Mouse (Mus musculus): Measurements from ENCODE around the gene Rbl1. TPM values are rescaled to one million over a fixed set of nuclear protein-coding genes. Genes with fewer than 3 reads are reported as not detected.
A peak's percentile ranks its signal among the peaks of the same experiment; 100 is the strongest.

Gene Rbl1
- polyA plus RNA-seq, 1 experiment from 2014 or later: 30.5 TPM

DNA sequence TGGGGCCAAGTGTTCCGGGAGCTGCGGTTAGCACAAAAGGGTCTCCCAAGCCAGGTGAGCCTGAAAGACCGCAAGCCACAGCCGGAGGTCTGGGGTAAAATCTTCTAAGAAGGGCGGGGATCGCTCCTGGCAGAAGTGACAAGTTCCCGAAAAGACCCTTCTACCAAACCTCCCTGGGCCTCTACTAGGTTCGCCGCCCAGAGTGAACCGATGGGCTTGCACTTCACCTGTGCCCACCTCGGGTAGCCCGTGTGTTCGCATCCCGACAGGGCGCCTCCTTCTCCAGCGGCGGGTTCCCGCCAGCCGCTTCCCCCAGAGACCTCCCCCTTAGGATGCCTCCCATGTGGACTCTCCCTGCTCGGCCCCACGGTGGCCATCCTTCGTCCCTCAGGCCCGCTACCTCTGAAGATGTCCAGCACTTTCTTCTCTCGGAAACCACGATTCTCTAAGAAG, 69.8 kb downstream of the Rbl1 start:
- Histone ChIP-seq H3K4me2 (replicated peaks; ENCODE audit: low read depth, low read length) (peak overlapping the region; percentile 71), H3K4me1 (ENCODE audit: control insufficient read depth, insufficient read depth, low read length) (no peaks in the 10 kb centered on the region), H3K4me3 (ENCODE audit: low read depth, low read length) (peak overlapping the region; percentile 69), H3K27me3 (ENCODE audit: control insufficient read depth, insufficient read depth, low read length) (no peaks in the 10 kb centered on the region), H3K36me3 (ENCODE audit: control insufficient read depth, insufficient read depth, low read length) (no peaks in the 10 kb centered on the region), H3K27ac (ENCODE audit: low read length) (peak overlapping the region; percentile 59; the same call in 1 of the 2 replicates), H3K9ac (replicated peaks; ENCODE audit: low read depth, low read length) (peak overlapping the region; percentile 43), H3K9me3 (ENCODE audit: control insufficient read depth, low read depth, low read length) (no peaks in the 10 kb centered on the region)
- WGBS: under 1% methylated on average over 25 of the region's 25 CpGs
- peak; percentile 46; the same call in 1 of the 2 replicates for ATAC-seq (ENCODE audit: insufficient number of reproducible peaks, insufficient read depth, low FRiP score, low read depth)

DNA sequence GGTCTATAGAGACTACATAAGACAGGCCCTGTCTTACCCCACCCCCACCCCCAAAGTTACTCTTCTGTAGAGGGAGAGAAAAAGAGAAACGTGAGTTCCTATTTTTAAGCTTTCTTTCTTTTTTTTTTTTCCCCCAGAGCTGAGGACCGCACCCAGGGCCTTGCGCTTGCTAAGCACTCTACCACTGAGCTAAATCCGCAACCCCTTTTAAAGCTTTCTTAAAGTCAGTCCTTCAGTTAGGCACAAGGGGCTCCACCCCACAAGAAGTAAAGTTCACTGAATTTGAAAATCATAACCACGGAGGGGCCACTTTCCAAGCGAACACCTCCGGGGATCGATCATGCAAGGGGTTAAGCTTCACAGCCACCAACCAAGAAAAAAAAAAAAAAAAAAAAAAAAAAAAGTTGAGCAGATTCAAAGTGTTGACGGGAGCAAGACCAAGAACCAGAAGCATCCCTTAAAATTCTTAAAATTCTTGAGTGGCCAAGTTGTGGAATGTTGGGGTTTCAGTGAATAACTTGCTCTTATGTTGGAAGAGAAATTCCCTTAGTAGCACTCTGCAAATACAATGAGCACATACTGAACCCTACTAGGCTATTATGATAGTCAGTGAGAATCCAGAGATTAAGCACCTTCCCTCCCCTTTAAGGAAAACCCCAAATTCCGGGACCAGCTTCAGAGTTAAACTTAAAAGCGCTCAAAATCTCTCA, 70.4 kb downstream of the Rbl1 start:
- Histone ChIP-seq H3K4me2 (replicated peaks; ENCODE audit: low read depth, low read length) (peak overlapping the region; percentile 71), H3K27me3 (ENCODE audit: control insufficient read depth, insufficient read depth, low read length) (no peaks in the 10 kb centered on the region), H3K4me1 (ENCODE audit: control insufficient read depth, insufficient read depth, low read length) (no peaks in the 10 kb centered on the region), H3K36me3 (ENCODE audit: control insufficient read depth, insufficient read depth, low read length) (no peaks in the 10 kb centered on the region), H3K27ac (ENCODE audit: low read length) (peak overlapping the region; percentile 59; the same call in 1 of the 2 replicates), H3K9me3 (ENCODE audit: control insufficient read depth, low read depth, low read length) (no peaks in the 10 kb centered on the region), H3K4me3 (ENCODE audit: low read depth, low read length) (peak overlapping the region; percentile 69), H3K9ac (replicated peaks; ENCODE audit: low read depth, low read length) (peak overlapping the region; percentile 43; the same call in 1 of the 2 replicates)
- no peak for ATAC-seq (ENCODE audit: insufficient number of reproducible peaks, insufficient read depth, low FRiP score, low read depth)
- WGBS: 19% methylated on average over 11 of the region's 11 CpGs

DNA sequence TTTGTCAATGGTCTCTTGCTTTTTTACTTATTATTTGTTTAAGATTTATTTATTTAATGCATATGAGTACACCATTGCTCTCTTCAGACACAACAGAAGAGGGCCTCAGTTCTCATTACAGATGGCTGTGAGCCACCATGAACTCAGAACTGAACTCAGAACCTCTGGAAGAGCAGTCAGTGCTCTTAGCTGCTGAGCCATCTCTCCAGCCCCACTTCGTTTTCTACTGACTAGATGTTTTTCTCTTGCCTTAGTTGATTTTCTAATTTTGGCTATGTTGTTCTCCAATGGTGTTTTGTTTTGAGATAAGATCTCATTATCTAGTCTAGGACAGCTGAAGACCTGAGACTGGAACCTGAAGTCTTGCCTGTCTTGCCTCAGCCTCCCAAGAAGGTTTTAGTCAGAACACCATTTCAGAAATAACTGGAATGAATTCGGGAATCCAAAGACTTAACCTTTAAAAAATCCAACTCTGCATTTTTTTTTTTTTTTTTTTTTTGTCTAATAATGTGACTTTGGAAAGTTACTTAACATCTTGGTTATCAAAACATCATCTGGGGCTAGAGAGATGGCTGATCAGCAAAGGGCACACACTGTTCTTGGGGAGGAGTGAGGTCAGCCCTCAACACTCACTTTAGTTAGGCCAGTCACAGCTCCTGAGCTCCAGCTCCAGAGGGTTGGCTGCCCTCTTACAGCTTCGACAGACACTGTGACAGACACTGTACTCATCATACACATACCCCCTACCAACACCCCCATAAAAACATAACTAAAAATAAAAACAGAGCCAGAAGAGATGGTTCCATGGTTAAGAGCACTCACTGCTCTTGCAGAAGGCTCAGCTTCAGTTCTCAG, 71.4 kb downstream of the Rbl1 start:
- H3K27me3 ChIP-seq (ENCODE audit: control insufficient read depth, insufficient read depth, low read length): no peaks in the 10 kb centered on the region
- no peaks in the 10 kb centered on the region for H3K9me3 ChIP-seq (ENCODE audit: control insufficient read depth, low read depth, low read length)
- peak overlapping the region; percentile 71; the same call in 1 of the 2 replicates for H3K4me2 ChIP-seq (replicated peaks; ENCODE audit: low read depth, low read length)
- WGBS: 86% methylated on average over 3 of the region's 3 CpGs
- no peak for ATAC-seq (ENCODE audit: insufficient number of reproducible peaks, insufficient read depth, low FRiP score, low read depth)
- no peak overlapping the region for H3K27ac ChIP-seq (ENCODE audit: low read length)
- no peaks in the 10 kb centered on the region for H3K4me1 ChIP-seq (ENCODE audit: control insufficient read depth, insufficient read depth, low read length)
- no peak overlapping the region for H3K4me3 ChIP-seq (ENCODE audit: low read depth, low read length)
- H3K36me3 ChIP-seq (ENCODE audit: control insufficient read depth, insufficient read depth, low read length): no peaks in the 10 kb centered on the region
- no peak overlapping the region for H3K9ac ChIP-seq (replicated peaks; ENCODE audit: low read depth, low read length)

DNA sequence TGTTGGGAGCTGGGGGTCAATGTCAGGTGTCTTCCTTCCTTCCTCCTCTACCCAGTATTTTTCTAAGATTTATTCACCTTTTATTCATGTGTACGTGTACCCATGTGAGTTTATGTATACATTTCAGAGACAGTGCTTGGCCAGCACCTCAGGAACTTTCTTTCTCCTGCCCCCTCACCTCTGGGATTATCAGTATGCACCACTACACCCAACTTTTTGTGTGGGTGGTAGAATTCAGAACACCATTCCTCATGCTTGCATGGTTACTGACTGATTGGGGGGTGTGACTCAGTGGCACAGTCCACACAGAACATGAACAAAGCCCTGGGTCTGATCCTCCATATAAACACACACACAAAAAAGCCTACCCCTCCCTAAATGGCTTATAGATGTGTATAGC, 72.2 kb downstream of the Rbl1 start:
- 71% methylated on average over 1 of the region's 1 CpGs for WGBS
- no peaks in the 10 kb centered on the region for H3K36me3 ChIP-seq (ENCODE audit: control insufficient read depth, insufficient read depth, low read length)
- ATAC-seq (ENCODE audit: insufficient number of reproducible peaks, insufficient read depth, low FRiP score, low read depth): no peak
- no peak overlapping the region for H3K9ac ChIP-seq (replicated peaks; ENCODE audit: low read depth, low read length)
- H3K4me2 ChIP-seq (replicated peaks; ENCODE audit: low read depth, low read length): no peak overlapping the region
- H3K4me1 ChIP-seq (ENCODE audit: control insufficient read depth, insufficient read depth, low read length): no peaks in the 10 kb centered on the region
- no peaks in the 10 kb centered on the region for H3K9me3 ChIP-seq (ENCODE audit: control insufficient read depth, low read depth, low read length)
- no peak overlapping the region for H3K27ac ChIP-seq (ENCODE audit: low read length)
- H3K27me3 ChIP-seq (ENCODE audit: control insufficient read depth, insufficient read depth, low read length): no peaks in the 10 kb centered on the region
- no peak overlapping the region for H3K4me3 ChIP-seq (ENCODE audit: low read depth, low read length)

DNA sequence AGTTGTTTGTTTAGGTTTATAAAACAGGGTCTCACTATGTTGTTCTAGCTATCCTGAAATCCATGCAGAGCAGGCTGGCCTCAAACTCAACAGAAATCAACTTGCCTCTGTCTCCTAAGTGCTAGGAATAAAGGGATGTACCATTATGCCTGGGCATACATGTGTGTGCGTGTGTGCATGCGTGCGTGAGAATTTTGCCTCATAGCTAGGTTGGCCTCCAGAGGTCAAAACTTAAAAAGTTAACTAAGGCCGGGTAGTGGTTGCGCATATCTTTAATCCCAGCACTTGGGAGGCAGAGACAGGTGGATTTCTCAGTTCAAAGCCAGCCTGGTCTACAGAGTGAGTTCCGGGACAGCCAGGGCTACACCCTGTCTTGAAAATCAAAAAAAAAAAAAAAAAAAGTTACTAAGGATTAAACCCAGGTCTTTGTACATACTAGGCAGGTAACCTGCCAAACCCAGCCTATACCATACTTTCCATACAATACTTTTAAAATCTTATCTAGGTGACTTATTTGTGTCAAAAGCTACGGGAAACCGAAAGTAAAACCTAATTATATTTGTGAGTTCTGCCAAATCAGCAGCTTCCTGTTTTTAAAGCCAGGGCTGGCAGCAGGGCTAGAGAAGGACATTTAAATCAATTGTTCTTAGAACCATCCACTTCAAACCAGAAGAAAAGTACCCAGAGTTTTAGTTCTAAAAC, 73.4 kb downstream of the Rbl1 start:
- no peaks in the 10 kb centered on the region for H3K4me1 ChIP-seq (ENCODE audit: control insufficient read depth, insufficient read depth, low read length)
- ATAC-seq (ENCODE audit: insufficient number of reproducible peaks, insufficient read depth, low FRiP score, low read depth): no peak
- H3K27ac ChIP-seq (ENCODE audit: low read length): no peak overlapping the region
- 83% methylated on average over 8 of the region's 8 CpGs for WGBS
- no peak overlapping the region for H3K4me2 ChIP-seq (replicated peaks; ENCODE audit: low read depth, low read length)
- H3K36me3 ChIP-seq (ENCODE audit: control insufficient read depth, insufficient read depth, low read length): no peaks in the 10 kb centered on the region
- H3K4me3 ChIP-seq (ENCODE audit: low read depth, low read length): no peak overlapping the region
- H3K27me3 ChIP-seq (ENCODE audit: control insufficient read depth, insufficient read depth, low read length): no peaks in the 10 kb centered on the region
- H3K9ac ChIP-seq (replicated peaks; ENCODE audit: low read depth, low read length): no peak overlapping the region
- H3K9me3 ChIP-seq (ENCODE audit: control insufficient read depth, low read depth, low read length): no peaks in the 10 kb centered on the region

DNA sequence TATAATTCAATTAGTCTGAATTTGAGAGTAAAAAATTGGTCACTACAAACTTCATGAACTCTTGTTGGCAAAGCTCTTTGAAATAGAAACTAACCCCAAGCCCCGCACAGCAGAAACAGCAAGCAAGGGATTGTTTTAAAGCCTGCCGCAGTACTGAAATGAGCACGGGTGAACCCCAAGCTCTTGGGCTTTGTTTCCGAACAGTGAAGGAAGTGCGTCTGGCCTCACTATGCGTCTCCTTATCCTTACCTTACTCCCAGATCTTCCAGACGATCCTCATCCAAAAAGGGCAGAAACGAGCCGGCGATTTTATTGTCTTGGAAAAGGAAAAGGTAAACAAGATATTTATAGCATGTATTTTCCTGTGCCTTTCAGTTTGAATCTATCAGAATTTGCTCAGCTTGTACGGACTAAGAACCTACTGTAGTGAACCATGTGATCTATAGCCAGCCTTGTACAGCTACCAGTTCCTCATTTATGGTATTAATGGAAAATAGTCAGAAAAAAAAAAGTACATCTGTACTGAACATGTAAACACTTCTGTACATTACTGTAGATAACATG, 74.7 kb downstream of the Rbl1 start:
- no peak for ATAC-seq (ENCODE audit: insufficient number of reproducible peaks, insufficient read depth, low FRiP score, low read depth)
- no peak overlapping the region for H3K27ac ChIP-seq (ENCODE audit: low read length)
- no peaks in the 10 kb centered on the region for H3K4me1 ChIP-seq (ENCODE audit: control insufficient read depth, insufficient read depth, low read length)
- peaks cover 4% of the 10 kb centered on the region; the same call in 1 of the 2 replicates for H3K36me3 ChIP-seq (ENCODE audit: control insufficient read depth, insufficient read depth, low read length)
- WGBS: 76% methylated on average over 11 of the region's 11 CpGs
- no peak overlapping the region for H3K9ac ChIP-seq (replicated peaks; ENCODE audit: low read depth, low read length)
- H3K9me3 ChIP-seq (ENCODE audit: control insufficient read depth, low read depth, low read length): no peaks in the 10 kb centered on the region
- no peaks in the 10 kb centered on the region for H3K27me3 ChIP-seq (ENCODE audit: control insufficient read depth, insufficient read depth, low read length)
- H3K4me2 ChIP-seq (replicated peaks; ENCODE audit: low read depth, low read length): no peak overlapping the region
- H3K4me3 ChIP-seq (ENCODE audit: low read depth, low read length): no peak overlapping the region

DNA sequence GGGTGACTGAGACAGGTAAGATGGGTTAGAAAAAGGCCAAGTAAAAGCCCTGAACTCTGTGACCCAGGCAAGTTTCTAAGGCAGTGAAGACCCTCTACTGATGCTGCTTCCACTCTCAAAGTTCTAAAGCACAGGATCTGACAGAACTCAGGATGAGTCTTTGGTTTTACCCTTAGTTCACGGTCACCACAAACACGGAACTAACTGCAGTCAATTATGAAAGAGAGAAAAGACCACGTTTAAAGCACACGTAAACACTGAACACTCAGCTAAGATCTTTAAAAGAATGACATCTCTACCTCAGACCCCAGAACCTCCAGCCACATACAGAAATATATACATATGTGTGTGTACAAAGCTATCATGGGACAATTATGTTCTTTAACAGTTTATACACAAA, 75.2 kb downstream of the Rbl1 start:
- no peak overlapping the region for H3K4me3 ChIP-seq (ENCODE audit: low read depth, low read length)
- no peak overlapping the region for H3K27ac ChIP-seq (ENCODE audit: low read length)
- H3K9me3 ChIP-seq (ENCODE audit: control insufficient read depth, low read depth, low read length): no peaks in the 10 kb centered on the region
- no peak for ATAC-seq (ENCODE audit: insufficient number of reproducible peaks, insufficient read depth, low FRiP score, low read depth)
- no peak overlapping the region for H3K4me2 ChIP-seq (replicated peaks; ENCODE audit: low read depth, low read length)
- H3K4me1 ChIP-seq (ENCODE audit: control insufficient read depth, insufficient read depth, low read length): no peaks in the 10 kb centered on the region
- peaks cover 4% of the 10 kb centered on the region; the same call in 1 of the 2 replicates for H3K36me3 ChIP-seq (ENCODE audit: control insufficient read depth, insufficient read depth, low read length)
- H3K9ac ChIP-seq (replicated peaks; ENCODE audit: low read depth, low read length): no peak overlapping the region
- H3K27me3 ChIP-seq (ENCODE audit: control insufficient read depth, insufficient read depth, low read length): no peaks in the 10 kb centered on the region
- 71% methylated on average over 4 of the region's 4 CpGs for WGBS

DNA sequence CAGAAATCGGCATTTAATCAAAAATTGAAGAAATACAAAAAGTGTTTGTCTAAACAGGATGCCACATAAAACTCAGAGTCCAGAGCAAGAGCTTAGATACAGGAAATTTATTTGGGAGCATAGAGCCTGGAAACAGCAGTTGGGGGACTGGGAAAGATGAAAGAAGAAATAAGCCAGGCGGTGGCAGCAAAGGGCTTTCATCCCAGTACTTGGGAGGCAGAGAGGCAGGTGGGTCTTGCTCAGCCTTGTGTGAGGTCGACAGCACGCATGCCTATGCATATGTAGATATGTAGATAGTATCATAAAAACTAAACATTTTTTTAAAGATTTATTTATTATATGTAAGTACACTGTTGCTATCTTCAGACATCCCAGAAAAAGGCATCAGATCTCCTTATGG, 76.3 kb downstream of the Rbl1 start:
- no peak for ATAC-seq (ENCODE audit: insufficient number of reproducible peaks, insufficient read depth, low FRiP score, low read depth)
- H3K36me3 ChIP-seq (ENCODE audit: control insufficient read depth, insufficient read depth, low read length): peaks cover 4% of the 10 kb centered on the region; the same call in 1 of the 2 replicates
- H3K4me2 ChIP-seq (replicated peaks; ENCODE audit: low read depth, low read length): no peak overlapping the region
- H3K9me3 ChIP-seq (ENCODE audit: control insufficient read depth, low read depth, low read length): no peaks in the 10 kb centered on the region
- H3K27me3 ChIP-seq (ENCODE audit: control insufficient read depth, insufficient read depth, low read length): no peaks in the 10 kb centered on the region
- H3K27ac ChIP-seq (ENCODE audit: low read length): no peak overlapping the region
- H3K9ac ChIP-seq (replicated peaks; ENCODE audit: low read depth, low read length): no peak overlapping the region
- no peaks in the 10 kb centered on the region for H3K4me1 ChIP-seq (ENCODE audit: control insufficient read depth, insufficient read depth, low read length)
- H3K4me3 ChIP-seq (ENCODE audit: low read depth, low read length): no peak overlapping the region
- WGBS: 45% methylated on average over 4 of the region's 4 CpGs
